Mouse (Mus musculus) lung, embryonic 16.5 days (tissue): ENCODE measurements around the gene Tbc1d16. TPM values are rescaled to one million over a fixed set of nuclear protein-coding genes. Genes with fewer than 3 reads are reported as not detected.

Experiments used
- ATAC-seq: fragments of 200-750 bp; cut with Nextera tagmentation; 2 replicates; pipeline ENCODE4 v1.8.0; 2017; ENCODE audit warnings: low read depth, mild to moderate bottlenecking, moderate library complexity
- H3K27ac ChIP-seq: fragments of 300-500 bp; sonication (generic); 2 replicates; pipeline ENCODE4 v1.5.1; 2014; ENCODE audit warnings: mild to moderate bottlenecking, control low read depth, low read length
- H3K27me3 ChIP-seq: fragments of 300-500 bp; sonication (generic); 2 replicates; pipeline ENCODE4 v1.6.1; 2014; ENCODE audit warnings: low read depth, low read length, mixed read lengths; ENCODE audit not compliant: control insufficient read depth, insufficient read depth
- H3K36me3 ChIP-seq: fragments of 300-500 bp; sonication (generic); 2 replicates; pipeline ENCODE4 v1.6.1; 2014; ENCODE audit warnings: low read length; ENCODE audit not compliant: control insufficient read depth, insufficient read depth
- H3K4me1 ChIP-seq: fragments of 300-500 bp; sonication (generic); replicated peaks from 2 replicates; pipeline ENCODE4 v1.6.1; 2014; ENCODE audit warnings: low read length, mixed read lengths; ENCODE audit not compliant: control insufficient read depth, insufficient read depth
- H3K4me2 ChIP-seq: fragments of 300-500 bp; sonication (generic); 2 replicates; pipeline ENCODE4 v1.6.1; 2014; ENCODE audit warnings: low read depth, low read length, control low read depth
- H3K4me3 ChIP-seq: fragments of 300-500 bp; sonication (generic); 2 replicates; pipeline ENCODE4 v1.5.1; 2014; ENCODE audit warnings: mild to moderate bottlenecking, low read length, control low read depth
- H3K9ac ChIP-seq: fragments of 300-500 bp; sonication (generic); 2 replicates; pipeline ENCODE4 v1.6.1; 2014; ENCODE audit warnings: low read length, control low read depth
- H3K9me3 ChIP-seq: fragments of 300-500 bp; sonication (generic); 2 replicates; pipeline ENCODE4 v1.6.1; 2016; ENCODE audit warnings: low read length; ENCODE audit not compliant: control insufficient read depth
- WGBS: fragments of 180-500 bp; shearing (Covaris S2); extraction: QIAGEN DNeasy Blood & Tissue Kit; methylation state at CpG from one replicate; pipeline ENCODE4 v1.1.7; 2014; 5-methylcytosine and 5-hydroxymethylcytosine counted together
- polyA plus RNA-seq: library from polyadenylated mRNA; unstranded; fragments of >200 nt; fragmentation: Nextera tagmentation; extraction: Ambion mirVana; gene quantifications from 2 replicates; pipeline ENCODE4 v1.2.1, GENCODE M21; 2015

Gene Tbc1d16
- polyA plus RNA-seq, 1 experiment from 2014 or later: 19.4 TPM

GRCm38 (mm10) chr11:119144801-119145475 is 83.4 kb downstream of the Tbc1d16 start:
- Histone ChIP-seq H3K27ac (no peak overlapping the region), H3K36me3 (peaks cover 6% of the 10 kb centered on the region), H3K4me2 (no peak overlapping the region), H3K9me3 (no peaks in the 10 kb centered on the region), H3K4me3 (no peak overlapping the region), H3K4me1 (0 out of 2 replicates have a peak, but pooled peaks cover 2% of the 10 kb centered on the region), H3K9ac (no peak overlapping the region), H3K27me3 (no peaks in the 10 kb centered on the region)
- WGBS: 80% methylated on average over 16 of the region's 16 CpGs
- no peak for ATAC-seq

GRCm38 (mm10) chr11:119143376-119144002 is 84.8 kb downstream of the Tbc1d16 start:
- Histone ChIP-seq H3K27ac (no peak overlapping the region), H3K4me2 (no peak overlapping the region), H3K27me3 (no peaks in the 10 kb centered on the region), H3K9me3 (no peaks in the 10 kb centered on the region), H3K4me3 (no peak overlapping the region), H3K4me1 (peaks cover 2% of the 10 kb centered on the region; the same call in 1 of the 2 replicates), H3K36me3 (peaks cover 6% of the 10 kb centered on the region), H3K9ac (no peak overlapping the region)
- no peak for ATAC-seq
- 64% methylated on average over 16 of the region's 16 CpGs for WGBS

- Histone ChIP-seq H3K27me3 (no peaks in the 10 kb centered on the region), H3K4me3 (no peak overlapping the region), H3K9ac (no peak overlapping the region), H3K27ac (no peak overlapping the region), H3K36me3 (peaks cover 1% of the 10 kb centered on the region), H3K4me2 (no peak overlapping the region), H3K4me1 (peaks cover 2% of the 10 kb centered on the region; the same call in 1 of the 2 replicates), H3K9me3 (no peaks in the 10 kb centered on the region)
- 84% methylated on average over 8 of the region's 8 CpGs for WGBS
- no peak for ATAC-seq
These were observed 85.7 kb downstream of the Tbc1d16 start for GRCm38 (mm10) chr11:119142615-119143014.

GRCm38 (mm10) chr11:119139026-119139425 is 89.3 kb downstream of the Tbc1d16 start:
- Histone ChIP-seq H3K27me3 (no peaks in the 10 kb centered on the region), H3K9ac (no peak overlapping the region), H3K4me1 (peaks cover 11% of the 10 kb centered on the region), H3K36me3 (no peaks in the 10 kb centered on the region), H3K4me2 (no peak overlapping the region), H3K9me3 (no peaks in the 10 kb centered on the region), H3K4me3 (no peak overlapping the region), H3K27ac (no peak overlapping the region)
- 79% methylated on average over 6 of the region's 6 CpGs for WGBS
- no peak for ATAC-seq

- Histone ChIP-seq H3K9me3 (no peaks in the 10 kb centered on the region), H3K4me3 (no peak overlapping the region), H3K27me3 (no peaks in the 10 kb centered on the region), H3K9ac (no peak overlapping the region), H3K4me1 (peaks cover 15% of the 10 kb centered on the region), H3K4me2 (no peak overlapping the region), H3K27ac (no peak overlapping the region), H3K36me3 (no peaks in the 10 kb centered on the region)
- 46% methylated on average over 9 of the region's 9 CpGs for WGBS
- no peak for ATAC-seq
These were observed 90.1 kb downstream of the Tbc1d16 start for GRCm38 (mm10) chr11:119138205-119138604.

GRCm38 (mm10) chr11:119134586-119134985 is 93.7 kb downstream of the Tbc1d16 start:
- 18% methylated on average over 17 of the region's 17 CpGs for whole genome bisulfite sequencing
- H3K4me2 ChIP-seq: no peak overlapping the region
- peak; percentile 75 for ATAC-seq
- H3K9me3 ChIP-seq: peaks cover 5% of the 10 kb centered on the region; the same call in 1 of the 2 replicates
- H3K27me3 ChIP-seq: no peaks in the 10 kb centered on the region; the same call in 1 of the 2 replicates
- peak overlapping the region; percentile 91 for H3K27ac ChIP-seq
- H3K36me3 ChIP-seq: no peaks in the 10 kb centered on the region
- peaks cover 25% of the 10 kb centered on the region for H3K4me1 ChIP-seq
- H3K9ac ChIP-seq: no peak overlapping the region
- H3K4me3 ChIP-seq: no peak overlapping the region

- peak overlapping the region; percentile 2; the same call in 1 of the 2 replicates for H3K9ac ChIP-seq
- H3K4me1 ChIP-seq: peaks cover 33% of the 10 kb centered on the region
- no peaks in the 10 kb centered on the region for H3K36me3 ChIP-seq
- peak overlapping the region; percentile 91 for H3K27ac ChIP-seq
- WGBS: 54% methylated on average over 5 of the region's 5 CpGs
- peaks cover 5% of the 10 kb centered on the region; the same call in 1 of the 2 replicates for H3K9me3 ChIP-seq
- H3K27me3 ChIP-seq: no peaks in the 10 kb centered on the region; the same call in 1 of the 2 replicates
- H3K4me3 ChIP-seq: no peak overlapping the region
- ATAC-seq: peak; percentile 53
- H3K4me2 ChIP-seq: no peak overlapping the region
These were observed 94.7 kb downstream of the Tbc1d16 start for GRCm38 (mm10) chr11:119133437-119134221.

GRCm38 (mm10) chr11:119132198-119133035 is 95.9 kb downstream of the Tbc1d16 start:
- ATAC-seq: no peak
- 66% methylated on average over 14 of the region's 14 CpGs for WGBS
- H3K27me3 ChIP-seq: no peaks in the 10 kb centered on the region; the same call in 1 of the 2 replicates
- H3K9me3 ChIP-seq: peaks cover 5% of the 10 kb centered on the region; the same call in 1 of the 2 replicates
- no peak overlapping the region for H3K4me3 ChIP-seq
- no peaks in the 10 kb centered on the region for H3K36me3 ChIP-seq
- H3K4me1 ChIP-seq: peaks cover 44% of the 10 kb centered on the region
- no peak overlapping the region for H3K27ac ChIP-seq
- no peak overlapping the region for H3K4me2 ChIP-seq
- H3K9ac ChIP-seq: no peak overlapping the region
